Mouse (Mus musculus): ENCODE measurements around the gene Alpl. TPM values are rescaled to one million over a fixed set of nuclear protein-coding genes. Genes with fewer than 3 reads are reported as not detected.

The Alpl gene
- polyA plus RNA-seq, 1 experiment from 2014 or later = 3.6 TPM

Other genes with a start within 250 kb of the Alpl start
- gene Ldlrad2, start 221.8 kb downstream of the Alpl start, polyA plus RNA-seq (2015; fragmentation: Nextera tagmentation; extraction: Ambion mirVana) = 0.41 TPM in 1 of 2 replicates, not detected in the other
- 32.5 and 34.8 TPM in 2 replicates for gene Usp48, start 202.6 kb downstream of the Alpl start, polyA plus RNA-seq (2015; fragmentation: Nextera tagmentation; extraction: Ambion mirVana)
- 9.7 and 9.8 TPM in 2 replicates for gene Rap1gap, start 131.7 kb downstream of the Alpl start, polyA plus RNA-seq (2015; fragmentation: Nextera tagmentation; extraction: Ambion mirVana)
- 57.2 and 69.2 TPM in 2 replicates for gene Ece1, start 65.9 kb upstream of the Alpl start, polyA plus RNA-seq (2015; fragmentation: Nextera tagmentation; extraction: Ambion mirVana)
- 18.9 and 20.3 TPM in 2 replicates for gene Eif4g3, start 196.6 kb upstream of the Alpl start, polyA plus RNA-seq (2015; fragmentation: Nextera tagmentation; extraction: Ambion mirVana)

Measured in heart, embryonic 16.5 days (tissue).